Mouse (Mus musculus) bone marrow macrophage, adult 2 months (primary cell): ENCODE measurements at regions not wholly inside any gene's neighbourhood (a gene's known extent, or its start where the extent isn't known, plus 50 kb on each side); places are given as distances from the start of the nearest gene placed in this dataset.

ENCODE experiments used
- CTCF ChIP-seq: IDR thresholded peaks from 2 replicates; pipeline ENCODE4 v1.5.1; 2012; ENCODE audit warnings: low read depth, mild to moderate bottlenecking, low read length, moderate library complexity
- POLR2A ChIP-seq: IDR thresholded peaks from 2 replicates; pipeline ENCODE4 v1.6.1; 2012; ENCODE audit warnings: mild to moderate bottlenecking, low read depth, low read length, borderline replicate concordance

GRCm38 (mm10) chr13:97485886-97486285, 245.0 kb downstream of the Enc1 start:
- TF ChIP-seq CTCF = no peak
- no peak for TF ChIP-seq POLR2A
